Mouse (Mus musculus) spleen, adult 12 weeks (tissue): ENCODE measurements around the gene Garem2.
"Not testable (repeated sequence)": the region's sequence is repeated elsewhere in the genome, so short reads cannot be mapped to it uniquely, and the experiment has no call there.

Source experiments
- DNase-seq: peaks from one replicate; pipeline ENCODE4 v3.0.0; 2022; ENCODE audit warnings: low spot score

Gene Garem2

GRCm38 (mm10) chr5:30104841-30105667 lies at the start of gene Garem2:
Garem2 (plus strand) TSS chr5:30105161.
- no peak for DNase-seq

- no peak for DNase-seq
Measured at GRCm38 (mm10) chr5:30058216-30058731, 46.7 kb upstream of the Garem2 start.

- DNase-seq: not testable (repeated sequence)
Measured at GRCm38 (mm10) chr5:30059607-30060006, 45.4 kb upstream of the Garem2 start.

- DNase-seq: no peak
Measured at GRCm38 (mm10) chr5:30067726-30068125, 37.2 kb upstream of the Garem2 start.

GRCm38 (mm10) chr5:30071677-30072076 lies 33.3 kb upstream of the Garem2 start:
- no peak for DNase-seq

- no peak for DNase-seq
Measured at GRCm38 (mm10) chr5:30072377-30072776, 32.6 kb upstream of the Garem2 start.

GRCm38 (mm10) chr5:30072825-30073821 lies 31.8 kb upstream of the Garem2 start, which contains the start of gene Tyms:
Tyms (minus strand) TSS chr5:30073617.
- DNase-seq: peak; percentile 66

- DNase-seq: no peak
Measured at GRCm38 (mm10) chr5:30092701-30093100, 12.3 kb upstream of the Garem2 start.

- no peak for DNase-seq
Measured at GRCm38 (mm10) chr5:30094399-30094798, 10.6 kb upstream of the Garem2 start.

GRCm38 (mm10) chr5:30095731-30096130 lies 9.2 kb upstream of the Garem2 start:
- no peak for DNase-seq

GRCm38 (mm10) chr5:30098260-30098659 lies 6.7 kb upstream of the Garem2 start:
- DNase-seq: no peak

GRCm38 (mm10) chr5:30103340-30103739 lies 1.6 kb upstream of the Garem2 start:
- DNase-seq: no peak

GRCm38 (mm10) chr5:30104339-30104738 lies 622 bp upstream of the Garem2 start:
- DNase-seq: no peak

GRCm38 (mm10) chr5:30105668-30106300 lies 823 bp downstream of the Garem2 start, which contains the start of gene 3110082J24Rik:
3110082J24Rik (minus strand) TSS chr5:30106086.
- no peak for DNase-seq

GRCm38 (mm10) chr5:30106756-30107155 lies 1.8 kb downstream of the Garem2 start:
- no peak for DNase-seq

- no peak for DNase-seq
Measured at GRCm38 (mm10) chr5:30107186-30107585, 2.2 kb downstream of the Garem2 start.

- no peak for DNase-seq
Measured at GRCm38 (mm10) chr5:30107611-30108041, 2.7 kb downstream of the Garem2 start.

GRCm38 (mm10) chr5:30108233-30108632 lies 3.3 kb downstream of the Garem2 start:
- DNase-seq: no peak

- no peak for DNase-seq
Measured at GRCm38 (mm10) chr5:30109899-30110298, 4.9 kb downstream of the Garem2 start.

GRCm38 (mm10) chr5:30110371-30111060 lies 5.6 kb downstream of the Garem2 start:
- no peak for DNase-seq

GRCm38 (mm10) chr5:30111126-30111525 lies 6.2 kb downstream of the Garem2 start:
- DNase-seq: no peak
